Mouse (Mus musculus) midbrain, embryonic 15.5 days (tissue): ENCODE measurements around the gene Bag6. TPM values are rescaled to one million over a fixed set of nuclear protein-coding genes. Genes with fewer than 3 reads are reported as not detected.

ENCODE experiments used
- ATAC-seq: fragments of 200-750 bp; cut with Nextera tagmentation; replicated peaks from 2 replicates; pipeline ENCODE4 v1.8.0; 2017; ENCODE audit warnings: moderate TSS enrichment
- H3K27ac ChIP-seq: fragments of 300-500 bp; sonication (generic); 2 replicates; pipeline ENCODE4 v1.5.1; 2015; ENCODE audit warnings: mild to moderate bottlenecking, inconsistent platforms
- H3K27me3 ChIP-seq: fragments of 300-500 bp; sonication (generic); replicated peaks from 2 replicates; pipeline ENCODE4 v1.6.1; 2015; ENCODE audit warnings: inconsistent platforms
- H3K36me3 ChIP-seq: fragments of 300-500 bp; sonication (generic); replicated peaks from 2 replicates; pipeline ENCODE4 v1.6.1; 2015; ENCODE audit warnings: inconsistent platforms
- H3K4me1 ChIP-seq: fragments of 300-500 bp; sonication (generic); 2 replicates; pipeline ENCODE4 v1.6.1; 2015; ENCODE audit warnings: inconsistent platforms
- H3K4me2 ChIP-seq: fragments of 300-500 bp; sonication (generic); 2 replicates; pipeline ENCODE4 v1.6.1; 2015; ENCODE audit warnings: inconsistent platforms, mild to moderate bottlenecking, moderate library complexity
- H3K4me3 ChIP-seq: fragments of 300-500 bp; sonication (generic); 2 replicates; pipeline ENCODE4 v1.5.1; 2015; ENCODE audit warnings: mild to moderate bottlenecking, inconsistent platforms
- H3K9ac ChIP-seq: fragments of 300-500 bp; sonication (generic); 2 replicates; pipeline ENCODE4 v1.6.1; 2015; ENCODE audit warnings: mild to moderate bottlenecking, inconsistent platforms
- H3K9me3 ChIP-seq: fragments of 300-500 bp; sonication (generic); 2 replicates; pipeline ENCODE4 v1.6.1; 2016; ENCODE audit warnings: inconsistent platforms
- WGBS: fragments of 180-500 bp; shearing (Covaris S2); methylation state at CpG from one replicate; pipeline ENCODE4 v1.1.7; 2015; ENCODE audit warnings: mixed read lengths; 5-methylcytosine and 5-hydroxymethylcytosine counted together
- polyA plus RNA-seq: library from polyadenylated mRNA; unstranded; fragments of >200 nt; fragmentation: Nextera tagmentation; extraction: Ambion mirVana; gene quantifications from 2 replicates; pipeline ENCODE4 v1.2.1, GENCODE M21; 2015

The Bag6 gene
- polyA plus RNA-seq, 1 experiment from 2014 or later = 82.9 TPM

- Histone ChIP-seq H3K9me3 (no peaks in the 10 kb centered on the region), H3K36me3 (no peaks in the 10 kb centered on the region), H3K4me1 (no peaks in the 10 kb centered on the region), H3K9ac (no peak overlapping the region), H3K27me3 (no peaks in the 10 kb centered on the region), H3K4me3 (no peak overlapping the region), H3K4me2 (no peak overlapping the region), H3K27ac (no peak overlapping the region)
- WGBS = 17% methylated on average over 5 of the region's 5 CpGs
- ATAC-seq = no peak
Measured at GRCm38 (mm10) chr17:35178528-35178927, 43.5 kb downstream of the Bag6 start.

- no peak overlapping the region for H3K4me2 ChIP-seq
- H3K27ac ChIP-seq = no peak overlapping the region
- H3K4me1 ChIP-seq = no peaks in the 10 kb centered on the region
- 90% methylated on average over 5 of the region's 5 CpGs for WGBS
- ATAC-seq = no peak
- no peak overlapping the region for H3K4me3 ChIP-seq
- no peaks in the 10 kb centered on the region for H3K36me3 ChIP-seq
- H3K9me3 ChIP-seq = no peaks in the 10 kb centered on the region
- H3K27me3 ChIP-seq = no peaks in the 10 kb centered on the region
- no peak overlapping the region for H3K9ac ChIP-seq
Measured at GRCm38 (mm10) chr17:35180093-35180492, 45.1 kb downstream of the Bag6 start.

GRCm38 (mm10) chr17:35185639-35186611 is 50.9 kb downstream of the Bag6 start:
- Histone ChIP-seq H3K9me3 (no peaks in the 10 kb centered on the region), H3K4me1 (peaks cover 11% of the 10 kb centered on the region; the same call in 1 of the 2 replicates), H3K4me2 (peak overlapping the region; percentile 49), H3K36me3 (no peaks in the 10 kb centered on the region), H3K9ac (no peak overlapping the region), H3K27me3 (no peaks in the 10 kb centered on the region; the same call in 1 of the 2 replicates), H3K27ac (peak overlapping the region; percentile 77; the same call in 1 of the 2 replicates), H3K4me3 (peak overlapping the region; percentile 25)
- 2% methylated on average over 18 of the region's 18 CpGs for WGBS
- ATAC-seq = 0 out of 2 replicates have a peak, but pooled peaks have one; percentile 37

GRCm38 (mm10) chr17:35186681-35187080 is 51.7 kb downstream of the Bag6 start:
- peak overlapping the region; percentile 25 for H3K4me3 ChIP-seq
- H3K9me3 ChIP-seq = no peaks in the 10 kb centered on the region
- H3K27me3 ChIP-seq = no peaks in the 10 kb centered on the region; the same call in 1 of the 2 replicates
- no peaks in the 10 kb centered on the region for H3K36me3 ChIP-seq
- no peak overlapping the region for H3K9ac ChIP-seq
- peak overlapping the region; percentile 49 for H3K4me2 ChIP-seq
- peak overlapping the region; percentile 77 for H3K27ac ChIP-seq
- peaks cover 11% of the 10 kb centered on the region; the same call in 1 of the 2 replicates for H3K4me1 ChIP-seq
- WGBS = 3% methylated on average over 4 of the region's 4 CpGs
- ATAC-seq = peak; percentile 67; the same call in 1 of the 2 replicates

GRCm38 (mm10) chr17:35187345-35187744 is 52.4 kb downstream of the Bag6 start:
- Histone ChIP-seq H3K9ac (no peak overlapping the region), H3K4me3 (no peak overlapping the region), H3K27me3 (no peaks in the 10 kb centered on the region; the same call in 1 of the 2 replicates), H3K9me3 (no peaks in the 10 kb centered on the region), H3K36me3 (no peaks in the 10 kb centered on the region), H3K4me1 (peaks cover 11% of the 10 kb centered on the region; the same call in 1 of the 2 replicates), H3K4me2 (no peak overlapping the region), H3K27ac (no peak overlapping the region)
- ATAC-seq = no peak
- 77% methylated on average over 4 of the region's 4 CpGs for WGBS

GRCm38 (mm10) chr17:35187959-35188610 is 53.1 kb downstream of the Bag6 start, which contains the start of gene Lst1:
Lst1 (minus strand) TSS chr17:35188439.
- H3K9me3 ChIP-seq = no peaks in the 10 kb centered on the region
- no peaks in the 10 kb centered on the region for H3K36me3 ChIP-seq
- H3K4me3 ChIP-seq = no peak within 1 kb of the TSS
- 70% methylated on average over 7 of the region's 7 CpGs for WGBS
- H3K4me2 ChIP-seq = no peak within 1 kb of the TSS
- no peak for ATAC-seq
- no peaks in the 10 kb centered on the region; the same call in 1 of the 2 replicates for H3K27me3 ChIP-seq
- H3K4me1 ChIP-seq = peaks cover 11% of the 10 kb centered on the region; the same call in 1 of the 2 replicates
- no peak within 1 kb of the TSS for H3K9ac ChIP-seq
- H3K27ac ChIP-seq = no peak within 1 kb of the TSS

- peaks cover 11% of the 10 kb centered on the region; the same call in 1 of the 2 replicates for H3K4me1 ChIP-seq
- H3K27me3 ChIP-seq = peaks cover 1% of the 10 kb centered on the region; the same call in 1 of the 2 replicates
- H3K4me3 ChIP-seq = no peak overlapping the region
- no peak for ATAC-seq
- WGBS = 75% methylated on average over 1 of the region's 1 CpGs
- no peaks in the 10 kb centered on the region for H3K36me3 ChIP-seq
- no peak overlapping the region for H3K4me2 ChIP-seq
- H3K9ac ChIP-seq = no peak overlapping the region
- H3K9me3 ChIP-seq = no peaks in the 10 kb centered on the region
- no peak overlapping the region for H3K27ac ChIP-seq
Measured at GRCm38 (mm10) chr17:35189186-35189585, 54.2 kb downstream of the Bag6 start.

- WGBS = 72% methylated on average over 4 of the region's 4 CpGs
- no peak overlapping the region for H3K27ac ChIP-seq
- H3K4me2 ChIP-seq = no peak overlapping the region
- H3K36me3 ChIP-seq = no peaks in the 10 kb centered on the region
- ATAC-seq = no peak
- H3K9ac ChIP-seq = no peak overlapping the region
- peaks cover 11% of the 10 kb centered on the region; the same call in 1 of the 2 replicates for H3K4me1 ChIP-seq
- H3K9me3 ChIP-seq = no peaks in the 10 kb centered on the region
- H3K4me3 ChIP-seq = no peak overlapping the region
- peaks cover 10% of the 10 kb centered on the region for H3K27me3 ChIP-seq
Measured at GRCm38 (mm10) chr17:35190096-35190495, 55.1 kb downstream of the Bag6 start.

- H3K9me3 ChIP-seq = no peaks in the 10 kb centered on the region
- H3K4me1 ChIP-seq = peaks cover 12% of the 10 kb centered on the region
- no peak overlapping the region for H3K4me3 ChIP-seq
- H3K27ac ChIP-seq = no peak overlapping the region
- ATAC-seq = no peak
- WGBS = 57% methylated on average over 2 of the region's 2 CpGs
- no peak overlapping the region for H3K4me2 ChIP-seq
- peaks cover 27% of the 10 kb centered on the region for H3K27me3 ChIP-seq
- H3K36me3 ChIP-seq = no peaks in the 10 kb centered on the region
- H3K9ac ChIP-seq = no peak overlapping the region
Measured at GRCm38 (mm10) chr17:35191723-35192122, 56.7 kb downstream of the Bag6 start.

- WGBS = 84% methylated on average over 5 of the region's 5 CpGs
- Histone ChIP-seq H3K4me3 (no peak overlapping the region), H3K9ac (no peak overlapping the region), H3K36me3 (no peaks in the 10 kb centered on the region), H3K9me3 (no peaks in the 10 kb centered on the region), H3K4me2 (no peak overlapping the region), H3K27me3 (peaks cover 32% of the 10 kb centered on the region), H3K27ac (no peak overlapping the region), H3K4me1 (peaks cover 11% of the 10 kb centered on the region)
- no peak for ATAC-seq
Measured at GRCm38 (mm10) chr17:35192924-35193323, 57.9 kb downstream of the Bag6 start.

- Histone ChIP-seq H3K4me2 (no peak within 1 kb of the TSS), H3K27me3 (peaks cover 32% of the 10 kb centered on the region), H3K4me3 (peak within 1 kb of the TSS; percentile 39; the same call in 1 of the 2 replicates), H3K36me3 (no peaks in the 10 kb centered on the region), H3K9me3 (no peaks in the 10 kb centered on the region), H3K4me1 (peaks cover 11% of the 10 kb centered on the region), H3K27ac (no peak within 1 kb of the TSS), H3K9ac (no peak within 1 kb of the TSS)
- ATAC-seq = no peak
- 76% methylated on average over 28 of the region's 28 CpGs for WGBS
Measured at GRCm38 (mm10) chr17:35193881-35194843, 59.2 kb downstream of the Bag6 start, which contains the start of gene Ltb. Ltb (plus strand) TSS chr17:35194439.
